Mouse (Mus musculus) CH12.LX (cell line): ENCODE measurements around the gene S100a6.

ENCODE experiments used
- EP300 ChIP-seq: IDR thresholded peaks from 2 replicates; pipeline ENCODE4 v1.6.1; 2011; ENCODE audit warnings: low read length, improper control_type of control experiment
- HCFC1 ChIP-seq: IDR thresholded peaks from 2 replicates; pipeline ENCODE4 v1.6.1; 2012; ENCODE audit warnings: low read depth, mild to moderate bottlenecking, inconsistent platforms, low read length, improper control_type of control experiment
- POLR2A ChIP-seq: IDR thresholded peaks from 2 replicates; pipeline ENCODE4 v1.6.1; 2011; ENCODE audit warnings: low read depth, mild to moderate bottlenecking, improper control_type of control experiment, low read length
- SIN3A ChIP-seq: IDR thresholded peaks from 2 replicates; pipeline ENCODE4 v1.6.1; 2012; ENCODE audit warnings: low read length, improper control_type of control experiment, inconsistent platforms
- USF1 ChIP-seq: IDR thresholded peaks from 2 replicates; pipeline ENCODE4 v1.6.1; 2014; ENCODE audit warnings: low read depth, mild to moderate bottlenecking, inconsistent platforms, low read length, improper control_type of control experiment

DNA sequence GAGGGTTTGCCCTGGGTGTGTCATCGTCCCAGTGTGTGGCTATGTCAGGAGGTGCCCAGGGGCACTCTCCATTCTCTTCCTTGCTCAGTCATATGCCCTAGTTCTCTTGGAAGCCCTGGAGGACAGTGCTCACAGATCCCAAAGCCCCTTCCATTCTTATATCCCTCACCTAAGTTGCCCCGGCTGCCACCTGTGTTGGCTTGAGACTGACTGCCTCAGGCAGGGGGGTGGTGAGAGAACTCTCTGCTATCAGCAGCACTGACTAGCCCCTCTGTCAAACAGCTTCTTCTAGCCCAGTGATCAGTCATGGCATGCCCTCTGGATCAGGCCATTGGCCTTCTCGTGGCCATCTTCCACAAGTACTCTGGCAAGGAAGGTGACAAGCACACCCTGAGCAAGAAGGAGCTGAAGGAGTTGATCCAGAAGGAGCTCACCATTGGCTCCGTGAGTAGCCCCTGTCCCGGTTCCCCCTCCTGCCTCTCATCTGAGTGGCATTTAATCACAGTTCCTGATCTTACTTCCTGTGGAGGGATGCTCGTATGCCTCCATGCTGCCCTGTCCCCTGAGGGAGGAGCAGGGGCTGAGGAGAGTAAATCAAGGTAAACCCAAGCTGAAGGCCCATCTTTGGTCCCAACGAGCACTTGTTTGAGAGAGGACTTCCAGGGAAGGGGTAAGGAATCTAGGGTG lies 922 bp downstream of the S100a6 start:
- no peak for TF ChIP-seq SIN3A
- TF ChIP-seq EP300: no peak
- no peak for TF ChIP-seq POLR2A
- no peak for TF ChIP-seq USF1
- no peak for TF ChIP-seq HCFC1
